Mouse (Mus musculus) neural tube, embryonic 11.5 days (tissue): Measurements from ENCODE around the gene Slc22a6. TPM values are rescaled to one million over a fixed set of nuclear protein-coding genes. Genes with fewer than 3 reads are reported as not detected.
A peak's percentile ranks its signal among the peaks of the same experiment; 100 is the strongest.

Source experiments
- ATAC-seq: fragments of 200-750 bp; cut with Nextera tagmentation; 2 replicates; pipeline ENCODE4 v1.8.0; 2017; ENCODE audit warnings: moderate number of reproducible peaks, mild to moderate bottlenecking, moderate TSS enrichment, moderate library complexity; ENCODE audit not compliant: insufficient read depth, low FRiP score, low TSS enrichment
- DNase-seq: peaks from one replicate; pipeline ENCODE4 v3.0.0-alpha.2; 2015; ENCODE audit warnings: low spot score
- H3K27ac ChIP-seq: fragments of 300-500 bp; sonication (generic); 2 replicates; pipeline ENCODE4 v1.5.1; 2014; ENCODE audit warnings: low read depth, mild to moderate bottlenecking, low read length
- H3K27me3 ChIP-seq: fragments of 300-500 bp; sonication (generic); 2 replicates; pipeline ENCODE4 v1.6.1; 2014; ENCODE audit warnings: mild to moderate bottlenecking, low read length, mixed read lengths; ENCODE audit not compliant: control insufficient read depth, insufficient read depth
- H3K36me3 ChIP-seq: fragments of 300-500 bp; sonication (generic); 2 replicates; pipeline ENCODE4 v1.6.1; 2014; ENCODE audit warnings: mild to moderate bottlenecking, low read length, moderate library complexity, mixed read lengths; ENCODE audit not compliant: control insufficient read depth, insufficient read depth
- H3K4me1 ChIP-seq: fragments of 300-500 bp; sonication (generic); 2 replicates; pipeline ENCODE4 v1.6.1; 2014; ENCODE audit warnings: low read length, mixed read lengths; ENCODE audit not compliant: control insufficient read depth, insufficient read depth
- H3K4me2 ChIP-seq: fragments of 300-500 bp; sonication (generic); 2 replicates; pipeline ENCODE4 v1.6.1; 2014; ENCODE audit warnings: low read depth, mild to moderate bottlenecking, moderate library complexity
- H3K4me3 ChIP-seq: fragments of 300-500 bp; sonication (generic); 2 replicates; pipeline ENCODE4 v1.5.1; 2014; ENCODE audit warnings: low read depth, low read length
- H3K9ac ChIP-seq: fragments of 300-500 bp; sonication (generic); 2 replicates; pipeline ENCODE4 v1.6.1; 2014; ENCODE audit warnings: mild to moderate bottlenecking, low read length
- H3K9me3 ChIP-seq: fragments of 300-500 bp; sonication (generic); 2 replicates; pipeline ENCODE4 v1.6.1; 2016; ENCODE audit warnings: low read length; ENCODE audit not compliant: control insufficient read depth
- WGBS: fragments of 180-500 bp; shearing (Covaris S2); extraction: QIAGEN DNeasy Blood & Tissue Kit; methylation state at CpG from one replicate; pipeline ENCODE4 v1.1.7; 2014; 5-methylcytosine and 5-hydroxymethylcytosine counted together
- polyA plus RNA-seq: library from polyadenylated mRNA; unstranded; fragments of >200 nt; fragmentation: Nextera tagmentation; extraction: Ambion mirVana; gene quantifications from 2 replicates; pipeline ENCODE4 v1.2.1, GENCODE M21; 2014

Slc22a6 gene
- polyA plus RNA-seq, 1 experiment from 2014 or later = 0.69 TPM

- no peaks in the 10 kb centered on the region for H3K4me1 ChIP-seq
- DNase-seq = peak; percentile 77
- no peak overlapping the region for H3K27ac ChIP-seq
- no peaks in the 10 kb centered on the region for H3K36me3 ChIP-seq
- ATAC-seq = peak; percentile 53
- H3K27me3 ChIP-seq = peaks cover 3% of the 10 kb centered on the region; the same call in 1 of the 2 replicates
- WGBS = 4% methylated on average over 11 of the region's 11 CpGs
- no peaks in the 10 kb centered on the region for H3K9me3 ChIP-seq
- H3K4me3 ChIP-seq = peak overlapping the region; percentile 41
- peak overlapping the region; percentile 92 for H3K4me2 ChIP-seq
- peak overlapping the region; percentile 77 for H3K9ac ChIP-seq
Observed at GRCm38 (mm10) chr19:8662337-8662736, 44.5 kb downstream of the Slc22a6 start.

GRCm38 (mm10) chr19:8663360-8663839 lies 45.6 kb downstream of the Slc22a6 start, which contains the start of gene Chrm1:
Chrm1 (plus strand) TSS chr19:8663789.
- peaks cover 3% of the 10 kb centered on the region; the same call in 1 of the 2 replicates for H3K27me3 ChIP-seq
- WGBS = 78% methylated on average over 9 of the region's 9 CpGs
- no peak for ATAC-seq

GRCm38 (mm10) chr19:8663911-8664421 lies 46.1 kb downstream of the Slc22a6 start:
- ATAC-seq (no peak), DNase-seq (no peak)
- Histone ChIP-seq H3K4me1 (no peaks in the 10 kb centered on the region), H3K27ac (no peak overlapping the region), H3K4me3 (no peak overlapping the region), H3K4me2 (no peak overlapping the region), H3K27me3 (peaks cover 3% of the 10 kb centered on the region; the same call in 1 of the 2 replicates), H3K36me3 (no peaks in the 10 kb centered on the region), H3K9me3 (no peaks in the 10 kb centered on the region), H3K9ac (no peak overlapping the region)
- 49% methylated on average over 9 of the region's 10 CpGs for WGBS

More at GRCm38 (mm10) chr19:8663360-8663839, 45.6 kb downstream of the Slc22a6 start, which contains the start of gene Chrm1:
- H3K4me3 ChIP-seq = no peak within 1 kb of the TSS
- H3K27ac ChIP-seq = no peak within 1 kb of the TSS
- H3K4me2 ChIP-seq = no peak within 1 kb of the TSS
- H3K9me3 ChIP-seq = no peaks in the 10 kb centered on the region
- H3K36me3 ChIP-seq = no peaks in the 10 kb centered on the region
- no peaks in the 10 kb centered on the region for H3K4me1 ChIP-seq
- H3K9ac ChIP-seq = no peak within 1 kb of the TSS
- DNase-seq = no peak

DNA sequence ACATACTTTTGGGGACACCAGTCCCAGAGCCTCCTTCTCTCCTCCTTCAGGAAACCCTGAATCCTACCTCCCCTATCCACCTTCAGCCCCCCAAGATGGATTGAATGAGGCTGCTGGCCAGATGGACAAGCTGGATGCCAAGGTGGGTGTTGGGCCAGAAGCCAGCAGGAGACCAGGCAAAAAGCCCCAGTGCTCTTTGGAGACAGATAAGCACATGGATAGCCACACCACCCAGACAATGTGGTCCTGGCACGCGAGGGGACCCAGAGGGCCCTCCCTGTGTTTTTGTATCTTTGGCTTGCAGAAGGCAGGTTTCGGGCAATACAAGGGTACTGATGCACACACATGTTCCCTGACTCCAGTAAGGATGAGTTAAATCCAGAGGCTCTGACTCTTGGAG lies 47.0 kb downstream of the Slc22a6 start:
- no peak overlapping the region for H3K27ac ChIP-seq
- H3K9me3 ChIP-seq = no peaks in the 10 kb centered on the region
- H3K9ac ChIP-seq = no peak overlapping the region
- DNase-seq (no peak), ATAC-seq (no peak)
- H3K4me2 ChIP-seq = no peak overlapping the region
- 97% methylated on average over 3 of the region's 3 CpGs for WGBS
- no peak overlapping the region for H3K4me3 ChIP-seq
- no peaks in the 10 kb centered on the region for H3K36me3 ChIP-seq
- H3K27me3 ChIP-seq = peaks cover 3% of the 10 kb centered on the region; the same call in 1 of the 2 replicates
- no peaks in the 10 kb centered on the region for H3K4me1 ChIP-seq

DNA sequence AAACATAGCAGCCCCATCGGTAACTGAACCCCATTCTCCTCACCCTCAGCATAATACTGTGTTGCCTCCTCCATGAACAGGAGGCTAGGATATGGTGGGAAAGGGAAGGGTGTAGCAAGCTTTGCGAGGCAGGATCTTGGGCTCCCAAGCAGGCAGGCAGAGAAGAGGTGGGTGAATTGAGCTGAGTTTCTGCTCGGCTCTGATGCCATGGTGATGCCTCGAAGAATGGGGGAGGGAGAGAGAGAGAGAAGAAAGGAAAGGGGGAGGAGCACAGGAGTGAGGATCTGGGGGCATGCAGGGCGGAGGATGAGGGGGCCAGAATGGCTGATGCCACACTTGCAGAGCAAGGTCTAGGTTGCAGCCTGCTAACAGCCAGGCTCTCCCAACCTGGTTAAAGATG lies 47.9 kb downstream of the Slc22a6 start:
- Histone ChIP-seq H3K27me3 (peaks cover 3% of the 10 kb centered on the region; the same call in 1 of the 2 replicates), H3K4me2 (no peak overlapping the region), H3K27ac (no peak overlapping the region), H3K9me3 (no peaks in the 10 kb centered on the region), H3K4me1 (no peaks in the 10 kb centered on the region), H3K36me3 (no peaks in the 10 kb centered on the region), H3K4me3 (no peak overlapping the region), H3K9ac (no peak overlapping the region)
- ATAC-seq (no peak), DNase-seq (no peak)
- 76% methylated on average over 5 of the region's 5 CpGs for WGBS

DNA sequence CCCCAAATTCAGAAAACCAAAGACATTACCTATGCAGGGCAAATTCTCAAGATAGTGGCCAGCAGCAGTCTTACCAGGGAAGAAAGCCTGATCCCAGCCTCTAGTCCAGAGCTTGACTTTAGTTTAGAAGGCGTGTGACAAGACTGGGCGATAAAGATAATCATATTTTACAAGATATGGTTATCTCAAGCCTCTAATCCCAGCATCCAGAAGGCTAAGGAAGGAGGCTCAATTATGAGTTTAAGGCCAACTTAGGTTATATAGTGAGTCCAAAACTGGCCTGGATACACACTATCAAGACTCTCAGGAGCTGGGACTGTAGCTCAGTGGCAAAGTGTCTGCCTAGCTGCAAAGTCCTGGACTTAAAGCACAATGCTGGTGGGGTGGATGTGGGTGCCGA lies 55.0 kb downstream of the Slc22a6 start:
- DNase-seq (no peak), ATAC-seq (no peak)
- Histone ChIP-seq H3K4me1 (no peaks in the 10 kb centered on the region), H3K9me3 (no peaks in the 10 kb centered on the region), H3K36me3 (no peaks in the 10 kb centered on the region), H3K27me3 (no peaks in the 10 kb centered on the region), H3K27ac (no peak overlapping the region), H3K9ac (no peak overlapping the region), H3K4me3 (no peak overlapping the region), H3K4me2 (no peak overlapping the region)
- whole genome bisulfite sequencing = 93% methylated on average over 3 of the region's 3 CpGs

GRCm38 (mm10) chr19:8673336-8674063 lies 55.7 kb downstream of the Slc22a6 start:
- Histone ChIP-seq H3K27ac (no peak overlapping the region), H3K9ac (no peak overlapping the region), H3K4me2 (no peak overlapping the region), H3K9me3 (no peaks in the 10 kb centered on the region), H3K4me3 (no peak overlapping the region), H3K27me3 (no peaks in the 10 kb centered on the region), H3K4me1 (no peaks in the 10 kb centered on the region), H3K36me3 (no peaks in the 10 kb centered on the region)
- ATAC-seq (no peak), DNase-seq (no peak)
- 72% methylated on average over 9 of the region's 9 CpGs for WGBS
